Mouse (Mus musculus) neural tube, embryonic 15.5 days (tissue): ENCODE results near the gene Trim41. TPM values are rescaled to one million over a fixed set of nuclear protein-coding genes. Genes with fewer than 3 reads are reported as not detected.

Experiments used
- polyA plus RNA-seq: library from polyadenylated mRNA; unstranded; fragments of >200 nt; fragmentation: Nextera tagmentation; extraction: Ambion mirVana; gene quantifications from 2 replicates; pipeline ENCODE4 v1.2.1, GENCODE M21; 2015

Gene Trim41
- polyA plus RNA-seq, 1 experiment from 2014 or later: 6.4 TPM

Other genes with a start within 250 kb of the Trim41 start
- gene Rack1, start 17.0 kb downstream of the Trim41 start, polyA plus RNA-seq: 351 and 459 TPM in 2 replicates
- gene Trim7, start 8.8 kb upstream of the Trim41 start, polyA plus RNA-seq: 2.1 and 2.6 TPM in 2 replicates
- 2.9 and 3.3 TPM in 2 replicates for gene Gm12184, start 9.3 kb upstream of the Trim41 start, polyA plus RNA-seq
- 4.2 and 12.2 TPM in 2 replicates for gene Irgm1, start 54.3 kb upstream of the Trim41 start, polyA plus RNA-seq
- gene Gm5431, start 84.9 kb upstream of the Trim41 start, polyA plus RNA-seq: 0.18 and 0.24 TPM in 2 replicates
- 2.2 and 3.4 TPM in 2 replicates for gene Psme2b, start 128.8 kb upstream of the Trim41 start, polyA plus RNA-seq
- not detected in 2 replicates for gene Olfr56, start 161.5 kb upstream of the Trim41 start, polyA plus RNA-seq
- gene 9930111J21Rik1, start 162.0 kb upstream of the Trim41 start, polyA plus RNA-seq: 0.24 and 0.88 TPM in 2 replicates
- gene Gm12185, start 174.9 kb upstream of the Trim41 start, polyA plus RNA-seq: 0.10 TPM in 1 of 2 replicates, not detected in the other
- gene Tgtp1, start 176.8 kb upstream of the Trim41 start, polyA plus RNA-seq: 7.9 TPM in 1 of 2 replicates, not detected in the other
- 0.36 and 0.64 TPM in 2 replicates for gene 9930111J21Rik2, start 233.9 kb upstream of the Trim41 start, polyA plus RNA-seq
- 0.14 and 8.5 TPM in 2 replicates for gene Tgtp2, start 246.9 kb upstream of the Trim41 start, polyA plus RNA-seq